Mouse (Mus musculus): Measurements from ENCODE around the gene Pdzrn4.

DNA sequence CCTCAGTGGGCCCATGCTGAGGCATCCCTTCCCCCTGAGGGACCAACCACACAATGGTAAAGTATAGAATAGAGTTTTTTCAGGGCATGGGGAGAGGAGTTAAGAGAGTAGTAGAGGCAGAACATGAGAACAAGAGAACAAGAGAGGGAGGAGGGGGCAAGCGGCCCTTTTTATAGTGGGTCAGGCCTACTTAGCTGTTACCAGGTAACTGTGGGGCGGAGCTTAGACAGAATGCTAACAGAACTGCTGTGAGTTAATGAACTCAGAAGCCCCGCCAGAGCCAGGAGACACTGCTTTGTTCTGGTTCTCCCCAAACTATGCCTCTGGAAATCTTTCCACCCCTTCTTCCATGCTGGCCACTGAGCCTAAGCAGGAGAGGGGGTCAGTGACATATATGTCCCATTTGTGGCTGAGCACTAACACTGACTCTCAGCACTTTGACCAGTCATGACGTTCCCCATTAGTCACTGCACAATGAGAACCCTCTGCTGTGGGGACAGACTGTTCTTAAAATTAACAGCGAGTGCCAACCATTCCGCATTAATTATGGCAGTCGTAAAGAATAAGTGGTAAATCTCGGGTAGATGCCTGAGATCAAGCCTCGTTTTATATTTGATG is 150.7 kb downstream of the Pdzrn4 start:
- TF ChIP-seq POLR2A (IDR thresholded peaks at IDR 0.05; ENCODE audit: extremely low read depth, insufficient read depth, low read length), result no peak
- TF ChIP-seq CTCF (IDR thresholded peaks at IDR 0.05; ENCODE audit: low read depth, low read length), result no peak

Data from liver, adult 2 months (tissue).